Mouse (Mus musculus): ENCODE data around the gene Rora.

GRCm38 (mm10) chr9:69381741-69382140 lies 728.2 kb downstream of the Rora start:
- no peak for TF ChIP-seq CTCF (conservative IDR thresholded peaks at IDR 0.05; ENCODE audit: low read length)
- TF ChIP-seq POU5F1 (IDR thresholded peaks at IDR 0.05; ENCODE audit: borderline replicate concordance, low read length): no peak
- no peak for TF ChIP-seq NANOG (IDR thresholded peaks at IDR 0.05; ENCODE audit: borderline replicate concordance, low read length)

Data from E14TG2a.4 (cell line).